Mouse (Mus musculus) cerebellum, adult 8-10 months (tissue): ENCODE data around the gene Ift140.
"Not testable (repeated sequence)": the region's sequence is repeated elsewhere in the genome, so short reads cannot be mapped to it uniquely, and the experiment has no call there.

Experiments used
- DNase-seq: peaks from one replicate; pipeline ENCODE4 v3.0.0; 2022

Ift140 gene

DNA sequence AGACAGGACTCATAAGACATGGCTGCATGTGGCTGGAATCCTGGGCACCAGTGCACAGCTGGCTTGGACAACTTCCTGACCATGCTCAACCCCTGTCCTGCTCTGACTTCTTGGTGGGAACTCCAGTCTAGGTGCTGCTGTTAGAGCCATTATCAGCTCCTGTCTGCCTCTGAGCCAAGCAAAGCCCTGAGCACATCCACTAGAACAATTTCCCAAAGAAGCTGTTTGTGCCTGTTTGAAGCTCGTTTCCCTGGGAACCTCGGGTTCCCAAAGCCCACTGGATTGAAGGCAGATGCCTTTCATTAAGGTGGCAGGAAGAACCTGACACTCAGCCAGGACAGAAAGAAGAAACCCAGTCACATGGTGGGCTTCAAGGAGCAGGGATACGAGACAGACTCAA lies 104.5 kb downstream of the Ift140 start, which contains the start of gene Ptx4:
Gene Ptx4 (plus strand): TSS at position 355 of the 400 bp plus-strand sequence.
- DNase-seq: no peak

DNA sequence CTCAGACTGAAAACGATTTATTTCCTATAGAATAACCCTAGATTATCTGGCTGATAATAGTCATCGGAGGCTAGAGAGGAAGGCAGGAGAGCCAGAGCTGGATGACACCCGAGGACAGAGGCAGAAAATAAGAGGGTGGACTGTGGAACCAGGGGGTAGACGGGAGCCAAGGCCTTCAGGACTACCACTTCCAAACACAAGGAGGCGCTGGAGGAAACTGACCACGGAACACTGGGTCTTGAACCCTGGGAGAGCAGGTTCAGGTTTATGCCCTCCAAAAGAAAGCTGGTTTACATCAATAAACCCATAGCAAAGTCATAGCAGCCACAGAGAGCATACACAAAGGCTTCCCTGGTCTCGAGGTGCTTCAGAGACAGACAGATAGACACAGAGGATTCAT lies 108.1 kb downstream of the Ift140 start:
- DNase-seq: no peak

DNA sequence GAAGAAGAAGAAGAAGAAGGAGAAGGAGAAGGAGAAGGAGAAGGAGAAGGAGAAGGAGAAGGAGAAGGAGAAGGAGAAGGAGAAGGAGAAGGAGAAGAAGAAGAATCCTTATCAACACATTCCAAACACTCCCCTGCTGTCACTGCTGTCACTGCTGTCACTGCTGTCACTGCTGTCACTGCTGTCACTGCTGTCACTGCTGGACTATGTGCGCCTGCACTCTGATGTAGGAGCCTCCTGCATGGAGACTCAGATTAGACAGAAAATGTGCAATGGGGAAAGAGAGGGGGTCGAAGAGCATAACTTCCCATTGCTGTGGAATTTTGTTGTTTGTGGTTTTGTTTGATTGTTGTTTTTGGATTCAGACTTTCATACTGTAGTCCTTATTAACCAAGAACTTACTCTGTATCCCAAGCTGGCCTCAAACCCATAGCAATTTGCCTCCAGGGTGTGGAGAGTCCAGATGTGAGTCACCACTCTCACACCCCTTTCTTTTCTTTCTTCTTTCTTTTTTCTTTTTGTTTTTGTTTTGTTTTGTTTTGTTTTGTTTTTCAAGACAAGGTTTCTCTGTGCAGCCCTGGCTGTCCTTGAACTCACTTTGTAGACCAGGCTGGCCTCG lies 109.7 kb downstream of the Ift140 start:
- DNase-seq: not testable (repeated sequence)

DNA sequence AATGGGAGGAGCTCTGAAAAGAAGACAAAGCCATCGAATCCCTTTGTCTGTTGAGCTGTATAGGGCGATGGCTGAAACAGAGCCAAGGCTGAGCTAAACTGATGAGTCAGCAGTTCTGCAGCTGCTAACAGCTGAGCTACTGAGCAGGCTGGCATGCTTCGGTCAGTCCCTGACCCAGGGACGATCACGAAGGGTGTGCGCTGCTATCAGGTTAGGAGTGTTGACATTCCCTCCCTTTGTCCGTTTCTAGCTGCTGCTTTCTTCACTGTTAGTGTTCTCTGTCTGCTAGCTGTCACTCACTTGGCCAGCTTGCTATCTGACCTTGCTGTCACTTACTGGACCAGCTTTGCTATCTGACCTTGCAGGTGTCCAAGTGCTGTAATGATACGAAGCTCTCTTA lies 111.2 kb downstream of the Ift140 start:
- no peak for DNase-seq

DNA sequence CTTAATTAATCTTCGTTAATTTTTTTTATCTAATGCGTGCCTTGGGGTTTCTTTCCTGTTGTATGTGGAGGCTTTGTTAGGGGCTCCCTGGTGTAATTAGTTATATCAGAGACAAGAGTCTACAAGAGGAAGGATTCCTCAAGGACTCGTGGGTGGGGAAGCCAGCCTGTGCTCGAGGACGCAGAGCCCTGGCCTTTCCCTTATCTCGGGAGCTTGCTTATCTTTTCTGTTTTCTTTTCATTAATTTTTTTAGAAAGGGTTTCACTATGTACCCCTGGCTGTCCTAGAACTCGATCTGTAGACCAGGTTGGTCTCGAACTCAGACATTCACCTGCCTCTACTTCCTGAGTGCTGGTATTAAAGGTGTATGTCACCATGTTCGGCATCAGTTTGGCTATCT lies 111.8 kb downstream of the Ift140 start:
- no peak for DNase-seq

DNA sequence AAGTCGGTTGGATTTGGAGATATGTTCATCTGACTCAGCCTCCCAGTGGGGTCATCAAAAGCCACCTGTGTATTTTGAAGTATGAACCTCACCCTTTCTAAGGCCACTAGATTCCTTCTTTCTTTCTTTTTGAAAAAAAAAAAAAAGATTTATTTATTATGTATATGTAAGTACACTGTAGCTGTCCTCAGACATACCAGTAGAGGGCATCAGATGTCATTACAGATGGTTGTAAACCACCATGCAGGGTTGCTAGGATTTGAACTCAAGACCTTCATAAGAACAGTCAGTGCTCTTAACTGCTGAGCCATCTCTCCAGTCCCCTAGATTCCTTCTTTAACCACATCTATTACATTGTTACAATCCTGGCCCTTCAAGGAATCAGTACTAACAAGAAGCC lies 114.2 kb downstream of the Ift140 start:
- DNase-seq: no peak

DNA sequence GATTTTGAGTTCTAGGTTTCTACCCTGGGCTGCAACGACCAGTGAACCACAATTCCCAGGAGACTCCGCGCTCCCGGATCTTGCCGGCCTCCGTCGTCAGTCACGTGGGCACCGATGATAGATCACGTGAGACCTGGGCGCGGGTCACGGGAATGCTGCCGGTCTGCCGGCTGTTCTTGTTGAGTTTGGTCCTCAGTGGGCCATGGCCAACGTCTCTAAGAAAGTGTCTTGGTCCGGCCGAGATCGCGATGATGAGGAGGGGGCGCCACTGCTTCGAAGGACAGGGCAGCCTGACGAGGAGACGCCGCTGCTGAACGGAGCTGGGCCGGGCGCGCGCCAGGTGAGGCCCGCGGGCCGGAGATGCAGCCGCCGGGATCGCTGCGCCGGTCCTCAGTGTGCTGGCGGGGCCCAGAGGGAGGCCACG lies 117.4 kb downstream of the Ift140 start, which contains the start of gene Clcn7:
Gene Clcn7 (plus strand): TSS at position 117 of the 424 bp plus-strand sequence.
- peak; percentile 92 for DNase-seq

DNA sequence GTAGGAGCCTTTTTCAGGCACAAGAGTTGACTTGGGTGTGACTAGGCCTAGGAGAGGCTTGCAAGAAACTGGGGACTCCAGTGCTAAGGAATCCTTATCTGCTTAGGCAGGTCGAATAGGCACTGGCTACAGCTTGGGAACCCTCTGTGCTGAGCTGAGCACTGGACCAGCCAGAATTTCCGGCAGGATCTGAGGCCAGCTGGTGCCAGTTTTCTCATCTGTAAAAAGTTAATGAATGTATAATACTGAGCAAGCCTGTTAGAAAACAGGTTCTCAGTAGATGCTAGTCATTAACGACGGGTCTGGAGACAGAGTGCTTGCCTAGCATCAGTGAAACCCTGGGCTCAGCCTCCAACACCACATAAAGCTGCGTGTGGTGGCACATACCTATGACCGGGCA lies 119.7 kb downstream of the Ift140 start:
- no peak for DNase-seq

DNA sequence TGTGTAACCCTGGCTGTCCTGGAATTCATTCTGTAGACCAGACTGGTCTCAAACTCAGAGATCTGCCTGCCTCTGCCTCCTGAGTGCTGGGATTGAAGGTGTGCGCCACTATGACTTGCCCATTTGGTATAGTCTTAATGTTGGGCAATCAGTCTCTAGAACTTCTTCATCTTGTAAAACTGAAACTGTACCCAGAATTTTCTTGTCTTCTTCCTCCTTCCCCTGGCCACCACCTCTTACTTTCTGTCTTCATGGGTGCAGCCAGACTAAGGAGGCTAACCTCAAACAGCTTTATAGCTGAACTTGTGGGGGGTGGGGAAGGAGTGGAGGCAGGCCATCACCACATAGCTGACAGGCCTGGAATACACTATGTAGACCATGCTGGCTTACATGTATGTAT lies 122.9 kb downstream of the Ift140 start:
- no peak for DNase-seq

DNA sequence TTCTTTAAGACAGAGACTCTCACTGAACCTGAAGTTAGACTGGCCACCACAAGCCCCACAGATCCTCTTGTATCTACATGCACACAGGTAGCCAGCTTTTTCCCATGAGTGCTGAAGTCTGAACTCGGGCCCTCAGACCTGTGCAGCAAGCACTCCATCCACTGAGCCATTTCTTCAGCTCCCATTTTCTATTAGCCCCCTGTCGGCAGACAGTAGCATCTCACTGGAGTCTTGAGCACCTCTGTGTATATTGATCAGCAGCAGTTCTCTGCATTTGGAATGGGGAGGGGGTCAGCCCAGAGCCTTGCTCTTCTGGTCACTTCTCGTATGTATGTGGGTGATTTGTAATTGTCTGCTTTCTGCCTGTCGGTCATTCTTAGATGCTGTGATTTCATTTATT lies 124.1 kb downstream of the Ift140 start:
- no peak for DNase-seq
